14 mouse cellular contexts compared by ENCODE assay signal in the genomic region with DNA sequence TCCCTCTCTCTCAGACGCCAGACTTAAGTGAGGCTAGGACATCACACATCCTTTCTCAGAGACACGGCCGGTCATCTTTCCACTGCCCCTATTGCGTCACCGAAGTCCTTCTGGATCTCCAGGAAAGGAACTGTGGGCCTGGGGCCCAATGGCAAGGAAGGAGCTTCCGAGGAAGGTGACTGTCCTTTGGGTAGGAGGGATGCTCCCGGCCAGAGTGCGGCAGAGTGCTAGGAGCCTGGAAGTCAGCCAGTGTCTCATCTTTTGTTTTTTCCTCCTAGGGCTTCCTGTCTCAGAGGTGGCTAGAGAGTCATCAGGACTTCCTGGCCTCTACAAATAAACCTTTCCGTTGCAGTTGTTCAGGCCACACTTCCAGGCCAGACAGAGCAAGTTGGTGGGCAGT. TPM values are rescaled to one million over a fixed set of nuclear protein-coding genes. Genes with fewer than 3 reads are reported as not detected.
DNase-seq lines count a peak whose midpoint lies in the region; ATAC-seq lines count a peak whose summit lies in the region.
"Had no signal": no experiment of that assay in that cellular context is flagged by ENCODE, and none has a peak within 500 bp of the region (broad histone marks: within the 10 kb centered on the region; RNA-seq: fewer than 3 reads in every experiment).

No protein-coding gene starts in this region.

- no peak overlapping the region for H3K4me3 ChIP-seq in kidney, embryonic 14.5 days (ENCODE audit: low read length)
- no peak overlapping the region for H3K4me3 ChIP-seq in heart, embryonic 14.5 days (ENCODE audit: control insufficient read depth in 1 of 2, insufficient read depth in 1 of 2, low read depth in 1 of 2, low read length in 2 of 2)
- H3K4me3 ChIP-seq: forebrain, embryonic 13.5 days; heart, adult 2 months; hindbrain, embryonic 13.5 days; megakaryocyte, embryonic 14.5 days; neural tube, embryonic 13.5 days had no signal

- H3K9ac ChIP-seq in kidney, embryonic 14.5 days (ENCODE audit: low read depth, low read length), result no peak overlapping the region
- no peak overlapping the region for H3K9ac ChIP-seq in heart, embryonic 14.5 days (ENCODE audit: low read length)
- H3K9ac ChIP-seq: forebrain, embryonic 13.5 days; hindbrain, embryonic 13.5 days; neural tube, embryonic 13.5 days had no signal

- H3K36me3 ChIP-seq in kidney, embryonic 14.5 days (ENCODE audit: control insufficient read depth, insufficient read depth, low read length), result no peaks in the 10 kb centered on the region
- no peaks in the 10 kb centered on the region for H3K36me3 ChIP-seq in heart, embryonic 14.5 days (ENCODE audit: control insufficient read depth, insufficient read depth, low read length)
- H3K36me3 ChIP-seq: hindbrain, embryonic 13.5 days; neural tube, embryonic 13.5 days had no signal

- ATAC-seq in kidney, embryonic 14.5 days (ENCODE audit: low FRiP score, low TSS enrichment), result no peak
- ATAC-seq in heart, embryonic 14.5 days (ENCODE audit: insufficient number of reproducible peaks, insufficient read depth, low FRiP score, low read depth), result peak; percentile 13; the same call in 1 of the 2 replicates
- no peak for ATAC-seq in frontal cortex, adult (ENCODE audit: low TSS enrichment)
- ATAC-seq: forebrain, embryonic 13.5 days had no signal

- no peaks in the 10 kb centered on the region for H3K27me3 ChIP-seq in kidney, embryonic 14.5 days (ENCODE audit: control insufficient read depth, insufficient read depth, low read length)
- no peaks in the 10 kb centered on the region for H3K27me3 ChIP-seq in heart, embryonic 14.5 days (ENCODE audit: control insufficient read depth, insufficient read depth, low read length)
- H3K27me3 ChIP-seq: forebrain, embryonic 13.5 days; hindbrain, embryonic 13.5 days; neural tube, embryonic 13.5 days had no signal

- H3K4me1 ChIP-seq in kidney, embryonic 14.5 days (ENCODE audit: control insufficient read depth, insufficient read depth, low read length), result no peaks in the 10 kb centered on the region
- H3K4me1 ChIP-seq in heart, embryonic 14.5 days (ENCODE audit: control insufficient read depth in 2 of 2, insufficient read depth in 2 of 2, low read length in 2 of 2), result no peaks in the 10 kb centered on the region; a peak in 1 of 4 replicates
- H3K4me1 ChIP-seq: forebrain, embryonic 13.5 days; hindbrain, embryonic 13.5 days; neural tube, embryonic 13.5 days had no signal

- DNase-seq in kidney, adult 18-20 months, result peak; percentile 27
- DNase-seq in adrenal gland, postnatal 10 days, result peak; percentile 20
- DNase-seq in kidney, postnatal 25 days, result peak; percentile 57 to 77
- DNase-seq in embryo, embryonic 9.5 days (ENCODE audit: extremely low spot score), result no peak
- DNase-seq: cerebellum, postnatal 36 days; thymus, postnatal 36 days had no signal

- no peak overlapping the region for H3K27ac ChIP-seq in kidney, embryonic 14.5 days (ENCODE audit: low read depth, low read length)
- H3K27ac ChIP-seq in heart, embryonic 14.5 days (replicated peaks in 1 of 2; ENCODE audit: control insufficient read depth in 1 of 2, insufficient read depth in 1 of 2, low read depth in 2 of 2, low read length in 2 of 2), result 0 out of 4 replicates have a peak overlapping the region, but pooled peaks of 1 of the 2 experiments have one; percentile 9
- H3K27ac ChIP-seq: forebrain, embryonic 13.5 days; heart, adult 2 months; hindbrain, embryonic 13.5 days; neural tube, embryonic 13.5 days had no signal

- H3K9me3 ChIP-seq in kidney, embryonic 14.5 days (ENCODE audit: control insufficient read depth, low read length), result no peaks in the 10 kb centered on the region
- no peaks in the 10 kb centered on the region for H3K9me3 ChIP-seq in heart, embryonic 14.5 days (ENCODE audit: control insufficient read depth, low read length)
- H3K9me3 ChIP-seq: forebrain, embryonic 13.5 days; hindbrain, embryonic 13.5 days; megakaryocyte, embryonic 14.5 days; neural tube, embryonic 13.5 days had no signal

- H3K4me2 ChIP-seq in kidney, embryonic 14.5 days (replicated peaks; ENCODE audit: low read depth, low read length), result no peak overlapping the region
- no peak overlapping the region for H3K4me2 ChIP-seq in heart, embryonic 14.5 days (ENCODE audit: low read length)
- H3K4me2 ChIP-seq: forebrain, embryonic 13.5 days; hindbrain, embryonic 13.5 days; neural tube, embryonic 13.5 days had no signal

- 76% methylated on average over 9 of the region's 9 CpGs for WGBS in kidney, embryonic 14.5 days
- WGBS in heart, embryonic 14.5 days, result 55% methylated on average over 9 of the region's 9 CpGs

RNA-seq across cellular contexts. Expression of gene Pold3, which starts 15.7 kb away (rescaled TPM):
- 59.5 and 67.7 TPM in 2 replicates for polyA plus RNA-seq in kidney, embryonic 14.5 days (2014; fragmentation: Nextera tagmentation; extraction: Ambion mirVana)
- total RNA-seq in adrenal gland, postnatal 10 days (2021), result 10 to 100 TPM; 21.7 to 33.0 TPM
- polyA plus RNA-seq in heart, embryonic 14.5 days (2014; fragmentation: Nextera tagmentation; extraction: Ambion mirVana), result 31.8 and 35.1 TPM in 2 replicates

RNA-seq across cellular contexts. Expression of gene Lipt2, which starts 22.0 kb away (rescaled TPM):
- 27.0 and 34.2 TPM in 2 replicates for polyA plus RNA-seq in kidney, embryonic 14.5 days (2014; fragmentation: Nextera tagmentation; extraction: Ambion mirVana)
- 1 to 10 TPM; 7.5 TPM for total RNA-seq in adrenal gland, postnatal 10 days (2021)
- polyA plus RNA-seq in heart, embryonic 14.5 days (2014; fragmentation: Nextera tagmentation; extraction: Ambion mirVana), result 14.7 and 18.0 TPM in 2 replicates

RNA-seq across cellular contexts. Expression of gene Kcne3, which starts 39.3 kb away (rescaled TPM):
- 2.4 and 4.9 TPM in 2 replicates for polyA plus RNA-seq in kidney, embryonic 14.5 days (2014; fragmentation: Nextera tagmentation; extraction: Ambion mirVana)
- total RNA-seq in adrenal gland, postnatal 10 days (2021), result 1 to 10 TPM; 1.1 to 2.2 TPM
- polyA plus RNA-seq in heart, embryonic 14.5 days (2014; fragmentation: Nextera tagmentation; extraction: Ambion mirVana), result 6.2 and 8.0 TPM in 2 replicates
